Mouse (Mus musculus): ENCODE measurements around the gene Aebp1.

Gene Aebp1

GRCm38 (mm10) chr11:5851021-5851736 is 10.6 kb upstream of the Aebp1 start:
- in situ Hi-C loops (cut with MboI; ENCODE audit: low pct_unique_long_range_greater_than_20kb in 1 of 2, low sequenced_read_pairs in 2 of 2, unreplicated experiment in 1 of 2): no loop called here

- in situ Hi-C loops (cut with MboI; ENCODE audit: low pct_unique_long_range_greater_than_20kb in 1 of 2, low sequenced_read_pairs in 2 of 2, unreplicated experiment in 1 of 2): no loop called here
Measured at GRCm38 (mm10) chr11:5852314-5852713, 9.4 kb upstream of the Aebp1 start.

- in situ Hi-C loops (cut with MboI; ENCODE audit: low pct_unique_long_range_greater_than_20kb in 1 of 2, low sequenced_read_pairs in 2 of 2, unreplicated experiment in 1 of 2): no loop called here
Measured at GRCm38 (mm10) chr11:5855481-5855880, 6.3 kb upstream of the Aebp1 start.

GRCm38 (mm10) chr11:5855902-5856301 is 5.8 kb upstream of the Aebp1 start:
- in situ Hi-C loops (cut with MboI; ENCODE audit: low pct_unique_long_range_greater_than_20kb in 1 of 2, low sequenced_read_pairs in 2 of 2, unreplicated experiment in 1 of 2): no loop called here

GRCm38 (mm10) chr11:5856479-5857130 is 5.1 kb upstream of the Aebp1 start:
- in situ Hi-C loops (cut with MboI; ENCODE audit: low pct_unique_long_range_greater_than_20kb in 1 of 2, low sequenced_read_pairs in 2 of 2, unreplicated experiment in 1 of 2): no loop called here

GRCm38 (mm10) chr11:5858723-5859122 is 3.0 kb upstream of the Aebp1 start:
- in situ Hi-C loops (cut with MboI; ENCODE audit: low pct_unique_long_range_greater_than_20kb in 1 of 2, low sequenced_read_pairs in 2 of 2, unreplicated experiment in 1 of 2): no loop called here

GRCm38 (mm10) chr11:5859883-5860550 is 1.7 kb upstream of the Aebp1 start:
- in situ Hi-C loops (cut with MboI; ENCODE audit: low pct_unique_long_range_greater_than_20kb in 1 of 2, low sequenced_read_pairs in 2 of 2, unreplicated experiment in 1 of 2): no loop called here

- in situ Hi-C loops (cut with MboI; ENCODE audit: low pct_unique_long_range_greater_than_20kb in 1 of 2, low sequenced_read_pairs in 2 of 2, unreplicated experiment in 1 of 2): no loop called here
Measured at GRCm38 (mm10) chr11:5860639-5861038, 1.1 kb upstream of the Aebp1 start.

GRCm38 (mm10) chr11:5862394-5863105 is 803 bp downstream of the Aebp1 start:
- in situ Hi-C loops (cut with MboI; ENCODE audit: low pct_unique_long_range_greater_than_20kb in 1 of 2, low sequenced_read_pairs in 2 of 2, unreplicated experiment in 1 of 2): no loop called here

GRCm38 (mm10) chr11:5867196-5867595 is 5.4 kb downstream of the Aebp1 start:
- in situ Hi-C loops (cut with MboI; ENCODE audit: low pct_unique_long_range_greater_than_20kb in 1 of 2, low sequenced_read_pairs in 2 of 2, unreplicated experiment in 1 of 2): no loop called here

- in situ Hi-C loops (cut with MboI; ENCODE audit: low pct_unique_long_range_greater_than_20kb in 1 of 2, low sequenced_read_pairs in 2 of 2, unreplicated experiment in 1 of 2): no loop called here
Measured at GRCm38 (mm10) chr11:5868324-5868723, 6.6 kb downstream of the Aebp1 start.

- in situ Hi-C loops (cut with MboI; ENCODE audit: low pct_unique_long_range_greater_than_20kb in 1 of 2, low sequenced_read_pairs in 2 of 2, unreplicated experiment in 1 of 2): no loop called here
Measured at GRCm38 (mm10) chr11:5869331-5869730, 7.6 kb downstream of the Aebp1 start.

- in situ Hi-C loops (cut with MboI; ENCODE audit: low pct_unique_long_range_greater_than_20kb in 1 of 2, low sequenced_read_pairs in 2 of 2, unreplicated experiment in 1 of 2): no loop called here
Measured at GRCm38 (mm10) chr11:5870069-5870468, 8.3 kb downstream of the Aebp1 start.

GRCm38 (mm10) chr11:5872707-5873106 is 11.0 kb downstream of the Aebp1 start:
- in situ Hi-C loops (cut with MboI; ENCODE audit: low pct_unique_long_range_greater_than_20kb in 1 of 2, low sequenced_read_pairs in 2 of 2, unreplicated experiment in 1 of 2): no loop called here

- in situ Hi-C loops (cut with MboI; ENCODE audit: low pct_unique_long_range_greater_than_20kb in 1 of 2, low sequenced_read_pairs in 2 of 2, unreplicated experiment in 1 of 2): no loop called here
Measured at GRCm38 (mm10) chr11:5873192-5873591, 11.4 kb downstream of the Aebp1 start.

- in situ Hi-C loops (cut with MboI; ENCODE audit: low pct_unique_long_range_greater_than_20kb in 1 of 2, low sequenced_read_pairs in 2 of 2, unreplicated experiment in 1 of 2): no loop called here
Measured at GRCm38 (mm10) chr11:5877421-5877820, 15.7 kb downstream of the Aebp1 start.

GRCm38 (mm10) chr11:5877921-5878526 is 16.3 kb downstream of the Aebp1 start, which contains the start of gene Pold2:
TSS of gene Pold2 (minus strand) at chr11:5878292.
- in situ Hi-C loops (cut with MboI; ENCODE audit: low pct_unique_long_range_greater_than_20kb in 1 of 2, low sequenced_read_pairs in 2 of 2, unreplicated experiment in 1 of 2): no loop called here

GRCm38 (mm10) chr11:5878661-5879060 is 16.9 kb downstream of the Aebp1 start:
- in situ Hi-C loops (cut with MboI; ENCODE audit: low pct_unique_long_range_greater_than_20kb in 1 of 2, low sequenced_read_pairs in 2 of 2, unreplicated experiment in 1 of 2): no loop called here

- in situ Hi-C loops (cut with MboI; ENCODE audit: low pct_unique_long_range_greater_than_20kb in 1 of 2, low sequenced_read_pairs in 2 of 2, unreplicated experiment in 1 of 2): no loop called here
Measured at GRCm38 (mm10) chr11:5879905-5880304, 18.2 kb downstream of the Aebp1 start.
